Mouse (Mus musculus) Muller cell, postnatal 12 days (primary cell): Measurements from ENCODE around the gene Shq1.

Source experiments
- DNase-seq: peaks from one replicate; pipeline ENCODE4 v3.0.0-alpha.2; 2015; ENCODE audit errors: inconsistent ontology term

The Shq1 gene

DNA sequence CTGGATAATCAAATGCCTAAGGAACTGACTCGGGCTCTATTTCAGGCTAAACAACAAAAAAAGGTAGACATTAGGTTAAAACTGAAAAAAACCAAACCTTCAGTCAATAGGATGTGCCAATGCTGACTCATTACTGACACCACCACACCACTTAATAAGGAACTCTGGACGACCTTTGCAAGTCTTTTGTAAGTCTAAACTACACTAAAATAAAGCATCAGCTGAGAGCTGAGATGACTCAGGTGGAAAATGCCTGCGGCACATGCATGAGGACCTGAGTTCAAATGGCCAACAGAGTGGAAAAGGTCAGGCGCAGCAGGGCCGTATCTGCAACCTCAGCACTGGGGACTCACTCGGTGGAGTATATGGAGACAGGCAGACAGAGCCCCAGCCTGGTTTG is 69.3 kb downstream of the Shq1 start:
- no peak for DNase-seq

DNA sequence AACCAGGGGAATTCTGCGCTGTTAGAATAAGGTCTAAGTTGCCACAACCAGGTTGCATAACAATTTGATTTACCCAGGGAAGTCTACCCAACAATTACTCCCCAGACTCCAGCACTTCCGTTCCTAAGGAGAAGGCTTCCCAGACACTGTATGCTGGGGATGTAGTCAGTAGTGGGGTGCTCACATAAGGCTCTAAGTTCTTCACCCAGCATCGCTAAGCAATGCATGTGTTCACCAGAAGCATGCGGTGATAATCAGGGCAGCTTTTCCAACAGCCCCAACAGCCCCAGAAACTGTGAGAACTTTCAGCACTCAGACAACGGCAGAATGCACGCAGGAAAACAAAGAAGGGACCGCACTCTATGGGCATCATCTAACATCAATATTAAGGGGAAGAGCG is 77.1 kb downstream of the Shq1 start:
- no peak for DNase-seq

GRCm38 (mm10) chr6:100592991-100593390 is 78.0 kb downstream of the Shq1 start:
- DNase-seq: no peak

DNA sequence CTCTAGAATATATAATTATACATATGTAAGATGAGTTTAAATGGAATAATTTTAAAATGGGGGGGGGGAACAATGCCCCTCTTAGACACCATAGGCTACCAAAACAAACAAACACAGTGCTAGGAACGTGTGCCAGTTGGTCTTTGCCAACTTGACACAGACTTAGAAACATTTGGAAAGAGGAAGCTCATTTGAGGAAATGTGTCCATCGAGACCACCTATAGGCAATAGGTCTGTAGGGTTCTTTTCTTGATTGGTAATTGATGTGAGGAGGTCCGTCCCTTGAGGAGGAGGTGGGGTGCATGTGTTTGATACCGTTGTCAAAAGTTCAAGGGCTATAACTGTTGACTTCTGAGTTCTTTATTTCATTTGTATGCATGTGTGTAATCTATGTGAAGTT is 80.4 kb downstream of the Shq1 start:
- no peak for DNase-seq

DNA sequence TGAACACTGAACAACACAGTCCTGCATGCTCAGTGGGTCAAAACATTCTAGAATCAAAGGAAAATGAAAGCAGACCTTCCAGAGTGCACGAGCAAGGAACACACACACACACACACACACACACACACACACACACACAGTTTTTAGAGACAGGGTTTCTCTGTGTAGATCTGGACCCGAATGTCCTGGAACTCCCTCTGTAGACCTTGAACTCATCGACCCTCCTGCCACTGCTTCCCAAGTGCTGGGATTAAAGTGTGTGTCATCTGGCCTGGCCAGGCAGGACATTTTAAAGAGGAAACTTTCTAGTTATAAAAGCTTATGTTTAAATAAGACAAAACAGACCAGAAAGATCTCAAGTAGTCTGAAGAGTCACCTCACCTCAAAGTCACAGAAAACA is 82.1 kb downstream of the Shq1 start:
- DNase-seq: no peak

GRCm38 (mm10) chr6:100586758-100587157 is 84.2 kb downstream of the Shq1 start:
- no peak for DNase-seq

GRCm38 (mm10) chr6:100581951-100582350 is 89.0 kb downstream of the Shq1 start:
- peak; percentile 10 for DNase-seq

DNA sequence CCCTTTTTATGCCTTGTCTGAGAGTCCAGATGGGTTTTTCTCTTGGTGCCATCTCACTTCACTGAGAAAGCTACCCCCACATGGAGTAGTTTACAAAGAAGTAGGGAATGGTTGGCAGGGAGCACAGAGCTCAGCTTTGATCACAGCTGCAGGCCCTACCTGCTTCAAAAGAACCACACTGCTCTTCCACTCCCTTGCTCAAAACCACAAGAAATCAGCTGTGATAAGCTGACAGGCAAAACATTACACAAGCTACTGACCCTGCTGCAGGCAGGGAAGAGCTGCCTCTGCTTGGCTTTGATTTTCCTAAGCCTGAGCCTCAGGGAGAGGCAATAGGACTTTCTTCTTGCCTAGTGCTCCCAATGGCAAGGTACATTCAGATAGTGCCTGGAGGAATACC is 89.9 kb downstream of the Shq1 start:
- peak; percentile 31 for DNase-seq

GRCm38 (mm10) chr6:100577590-100577989 is 93.4 kb downstream of the Shq1 start:
- no peak for DNase-seq

DNA sequence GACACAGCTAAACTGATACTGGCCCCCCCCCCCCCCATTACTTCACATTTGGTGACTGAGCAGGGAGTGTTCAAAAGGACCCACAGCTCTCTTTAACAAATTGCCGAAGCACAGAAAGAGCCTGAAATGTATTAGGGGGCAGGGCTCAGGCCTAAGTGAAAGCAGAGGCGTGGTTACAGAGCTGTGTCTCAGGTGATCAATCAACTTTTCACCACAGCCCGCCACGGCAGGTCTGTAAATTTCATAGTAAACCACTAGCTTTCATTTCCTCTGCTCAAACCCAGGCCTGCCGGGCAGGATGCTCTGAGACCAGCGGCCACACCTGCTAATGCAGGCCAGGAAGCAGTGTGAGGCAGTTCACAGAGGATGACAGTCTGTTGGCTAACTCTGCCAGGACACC is 94.8 kb downstream of the Shq1 start:
- DNase-seq: no peak

GRCm38 (mm10) chr6:100566774-100567173 is 104.2 kb downstream of the Shq1 start:
- DNase-seq: no peak

DNA sequence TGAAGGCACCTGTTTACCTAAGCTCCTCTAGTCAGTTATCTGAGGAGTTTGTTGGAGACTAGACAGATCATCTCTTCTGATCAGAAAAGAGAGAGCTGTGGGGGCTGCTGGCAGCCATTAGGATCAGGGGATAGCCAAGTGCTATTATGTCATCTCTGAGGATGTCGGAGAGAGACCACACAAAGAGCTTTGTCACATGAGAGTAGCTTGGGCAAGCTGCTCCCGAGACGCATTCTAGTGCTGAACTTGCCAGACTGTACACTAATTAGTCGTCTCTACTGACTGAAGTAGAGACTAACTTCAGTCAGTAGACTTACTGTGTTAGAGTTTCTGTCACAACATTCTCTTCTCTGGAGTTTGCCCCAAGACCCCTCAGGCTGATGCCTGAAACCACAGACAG is 106.4 kb downstream of the Shq1 start:
- DNase-seq: peak; percentile 12

- peak; percentile 77 for DNase-seq
Measured at GRCm38 (mm10) chr6:100563552-100564341, 107.2 kb downstream of the Shq1 start.

DNA sequence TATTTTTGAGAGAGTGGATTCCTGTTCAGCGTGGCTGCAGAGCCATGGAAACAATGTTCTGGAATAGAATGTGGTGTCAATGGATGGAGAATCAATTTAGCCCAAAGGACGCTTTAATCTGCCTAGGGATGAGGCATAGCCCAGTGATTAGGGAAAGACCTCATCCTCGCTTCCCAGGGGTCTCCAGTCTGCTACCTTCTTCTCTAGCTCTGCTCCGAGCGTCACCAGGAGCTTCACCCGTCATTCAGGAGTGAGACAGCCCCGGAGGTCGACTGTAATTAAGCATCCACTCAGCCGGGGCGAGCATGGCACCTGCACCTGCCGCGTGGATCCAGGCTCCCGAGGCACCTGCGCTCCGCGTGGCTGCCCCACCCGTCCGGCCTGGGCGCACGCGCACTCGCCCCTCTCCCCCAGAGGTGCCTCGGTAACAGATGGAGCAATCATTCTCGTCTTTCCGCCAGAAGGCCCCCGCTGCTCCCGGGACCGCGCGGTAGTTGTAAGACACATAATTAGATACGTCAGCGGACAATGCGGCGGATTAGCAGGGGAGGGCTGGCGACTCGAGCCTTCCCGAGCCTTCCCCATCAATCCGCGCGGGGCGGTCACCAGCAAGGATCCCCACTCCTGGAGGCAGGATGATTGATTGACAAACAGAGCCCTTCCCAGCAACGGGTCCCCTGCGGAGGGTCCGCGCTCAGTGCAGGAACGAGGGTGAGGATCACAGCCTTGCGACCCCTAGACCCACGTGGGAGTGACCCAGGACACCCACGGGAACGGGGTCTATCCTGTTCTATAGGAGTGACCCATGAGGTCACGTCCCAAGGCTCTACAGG is 108.0 kb downstream of the Shq1 start:
- peak; percentile 62 for DNase-seq

GRCm38 (mm10) chr6:100558057-100558456 is 112.9 kb downstream of the Shq1 start:
- DNase-seq: peak; percentile 88

- no peak for DNase-seq
Measured at GRCm38 (mm10) chr6:100542154-100542997, 128.6 kb downstream of the Shq1 start.

- DNase-seq: no peak
Measured at GRCm38 (mm10) chr6:100539698-100540097, 131.3 kb downstream of the Shq1 start.

DNA sequence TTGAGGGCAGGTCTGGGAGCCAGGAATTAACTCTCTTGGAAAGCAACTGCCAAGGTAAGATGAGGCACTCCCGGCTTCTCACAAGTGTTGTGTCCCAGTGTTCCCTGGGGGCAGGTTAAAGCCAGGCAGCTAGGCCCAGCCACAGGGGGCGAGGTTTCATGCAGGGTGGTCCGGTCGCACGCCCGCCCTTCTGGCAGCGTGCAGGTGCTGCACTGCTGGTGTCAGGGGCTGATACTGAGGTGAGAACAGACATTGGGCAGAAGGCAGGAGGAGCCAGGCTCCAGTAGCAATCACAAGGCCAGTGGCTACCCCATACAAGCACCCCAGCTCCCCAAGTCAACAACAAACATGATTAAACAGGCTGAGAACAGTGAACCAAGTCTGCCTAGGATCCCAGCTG is 132.4 kb downstream of the Shq1 start:
- no peak for DNase-seq

DNA sequence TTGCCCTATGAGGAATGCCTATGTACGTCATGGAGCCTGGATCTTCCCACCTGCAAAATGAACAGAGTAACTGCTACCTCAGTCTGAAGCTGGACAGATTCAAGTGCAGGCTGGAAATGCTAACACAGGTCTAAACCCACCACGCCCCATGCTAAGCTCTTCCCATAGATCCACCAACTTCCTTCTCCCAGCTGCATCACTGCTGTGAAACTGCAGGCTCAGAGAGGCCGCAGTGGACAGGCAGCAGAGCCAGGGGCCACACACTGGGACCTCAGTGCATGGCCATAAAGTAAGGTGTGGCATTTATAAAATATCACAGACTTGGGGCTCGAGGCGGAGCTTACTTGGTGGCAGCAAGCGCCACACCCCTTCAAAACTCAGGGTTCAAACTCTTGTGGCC is 133.0 kb downstream of the Shq1 start:
- no peak for DNase-seq

- DNase-seq: no peak
Measured at GRCm38 (mm10) chr6:100537042-100537441, 133.9 kb downstream of the Shq1 start.

DNA sequence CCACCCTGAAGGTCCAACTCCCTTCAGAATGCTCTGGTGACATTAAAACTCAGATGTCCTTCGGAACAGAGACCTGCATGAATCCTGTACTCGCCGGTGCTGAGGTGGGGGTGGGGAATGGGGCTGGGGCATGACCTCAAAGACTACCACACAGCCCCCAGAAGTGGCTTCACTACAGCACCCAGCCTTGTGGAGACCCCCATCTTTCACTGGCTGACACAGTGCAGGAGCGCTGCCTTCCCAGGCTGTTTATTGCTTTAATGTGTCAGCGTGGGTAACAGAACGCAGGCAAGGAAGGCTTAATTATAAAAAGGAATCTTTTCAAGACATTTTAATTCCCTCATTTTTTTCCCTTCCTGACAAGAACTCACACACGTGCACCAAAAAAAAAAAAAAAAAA is 137.6 kb downstream of the Shq1 start:
- no peak for DNase-seq

- peak; percentile 39 for DNase-seq
Measured at GRCm38 (mm10) chr6:100532326-100532725, 138.6 kb downstream of the Shq1 start.
